Mouse (Mus musculus) gastrocnemius, postnatal 4 days (tissue): ENCODE data around the gene Rad9b. TPM values are rescaled to one million over a fixed set of nuclear protein-coding genes. Genes with fewer than 3 reads are reported as not detected.
"Not testable (repeated sequence)": the region's sequence is repeated elsewhere in the genome, so short reads cannot be mapped to it uniquely, and the experiment has no call there.

Experiments
- DNase-seq, 2 experiments: peaks; one replicate each; pipeline ENCODE4 v3.0.0; 2021 to 2022; ENCODE audit warnings: low spot score in 2 of 2, mixed read lengths in 2 of 2
- total RNA-seq, 2 experiments: library from RNA; stranded (reverse); gene quantifications; 2 replicates each; pipeline ENCODE4 v1.2.3; 2021

The Rad9b gene
- total RNA-seq, 2 experiments from 2014 or later = 3.6 to 3.8 TPM

- DNase-seq = peak; percentile 98 to 100
These were observed 18.2 kb upstream of the Rad9b start, which contains the start of gene Fam216a for GRCm38 (mm10) chr5:122372192-122372769. Fam216a (minus strand) TSS chr5:122372364.

GRCm38 (mm10) chr5:122371591-122372191, 17.7 kb upstream of the Rad9b start, which contains the start of gene Gpn3:
Gpn3 (plus strand) TSS chr5:122371876.
- peak in 1 of 2 experiments; percentile 41 for DNase-seq

- DNase-seq = no peak
These were observed 547 bp upstream of the Rad9b start for GRCm38 (mm10) chr5:122354492-122355067.

- DNase-seq = no peak
These were observed 8.3 kb downstream of the Rad9b start for GRCm38 (mm10) chr5:122345777-122346176.

- DNase-seq = peak in 1 of 2 experiments; percentile 72
These were observed 9.8 kb downstream of the Rad9b start for GRCm38 (mm10) chr5:122344260-122344659.

GRCm38 (mm10) chr5:122343768-122344167, 10.3 kb downstream of the Rad9b start:
- no peak for DNase-seq

- no peak for DNase-seq
These were observed 11.2 kb downstream of the Rad9b start for GRCm38 (mm10) chr5:122342874-122343273.

- no peak for DNase-seq
These were observed 17.3 kb downstream of the Rad9b start for GRCm38 (mm10) chr5:122336554-122337294.

GRCm38 (mm10) chr5:122334682-122335081, 19.4 kb downstream of the Rad9b start:
- no peak for DNase-seq

- DNase-seq = no peak
These were observed 23.8 kb downstream of the Rad9b start for GRCm38 (mm10) chr5:122330269-122330668.

- no peak for DNase-seq
These were observed 26.8 kb downstream of the Rad9b start for GRCm38 (mm10) chr5:122327283-122327682.

- no peak for DNase-seq
These were observed 28.6 kb downstream of the Rad9b start for GRCm38 (mm10) chr5:122325477-122325876.

- no peak for DNase-seq
These were observed 29.2 kb downstream of the Rad9b start for GRCm38 (mm10) chr5:122324608-122325431.

GRCm38 (mm10) chr5:122323523-122323922, 30.5 kb downstream of the Rad9b start:
- no peak for DNase-seq

GRCm38 (mm10) chr5:122320205-122320781, 33.7 kb downstream of the Rad9b start:
- no peak for DNase-seq

- DNase-seq = no peak
These were observed 34.4 kb downstream of the Rad9b start for GRCm38 (mm10) chr5:122319474-122320204.

- DNase-seq = not testable (repeated sequence)
These were observed 35.1 kb downstream of the Rad9b start for GRCm38 (mm10) chr5:122318976-122319375.

- no peak for DNase-seq
These were observed 35.9 kb downstream of the Rad9b start for GRCm38 (mm10) chr5:122318100-122318499.

GRCm38 (mm10) chr5:122317329-122318045, 36.5 kb downstream of the Rad9b start:
- no peak for DNase-seq
